In genomic region chr4:109156481-109157261, GRCm38 (mm10) we compare ENCODE assay signal across 8 mouse cellular contexts. TPM values are rescaled to one million over a fixed set of nuclear protein-coding genes. Genes with fewer than 3 reads are reported as not detected.
DNase-seq lines count a peak whose midpoint lies in the region; ATAC-seq and TF ChIP-seq lines count a peak whose summit lies in the region.

No protein-coding gene starts in this region.

- no peaks in the 10 kb centered on the region for H3K27me3 ChIP-seq in liver, adult 2 months (ENCODE audit: control insufficient read depth, insufficient read depth, low read length)
- no peaks in the 10 kb centered on the region for H3K27me3 ChIP-seq in embryonic facial prominence, embryonic 13.5 days
- no peaks in the 10 kb centered on the region for H3K27me3 ChIP-seq in heart, embryonic 16.5 days (ENCODE audit: control insufficient read depth, insufficient read depth, low read length)
- no peaks in the 10 kb centered on the region for H3K27me3 ChIP-seq in lung, postnatal 0 days (replicated peaks; ENCODE audit: insufficient read depth, low read length)

- no peak for TF ChIP-seq CTCF in liver, adult 2 months (IDR thresholded peaks at IDR 0.05; ENCODE audit: low read depth, low read length)
- TF ChIP-seq CTCF in lung, postnatal 0 days (IDR thresholded peaks at IDR 0.05), result no peak

- H3K4me2 ChIP-seq in embryonic facial prominence, embryonic 13.5 days, result peak overlapping the region; percentile 56
- peak overlapping the region; percentile 58 for H3K4me2 ChIP-seq in heart, embryonic 16.5 days (ENCODE audit: low read depth, low read length)
- peak overlapping the region; percentile 48 for H3K4me2 ChIP-seq in lung, postnatal 0 days (replicated peaks; ENCODE audit: low read depth, low read length)

- H3K9ac ChIP-seq in liver, adult 2 months (ENCODE audit: low read depth, low read length), result 0 out of 2 replicates have a peak overlapping the region, but pooled peaks have one; percentile 5
- H3K9ac ChIP-seq in embryonic facial prominence, embryonic 13.5 days, result peak overlapping the region; percentile 49; the same call in 1 of the 2 replicates
- peak overlapping the region; percentile 27 for H3K9ac ChIP-seq in heart, embryonic 16.5 days (ENCODE audit: low read length)
- no peak overlapping the region for H3K9ac ChIP-seq in lung, postnatal 0 days (replicated peaks; ENCODE audit: low read depth)

- H3K27ac ChIP-seq in liver, adult 2 months (replicated peaks; ENCODE audit: insufficient read depth, low read depth, low read length), result no peak overlapping the region
- peak overlapping the region; percentile 55 for H3K27ac ChIP-seq in embryonic facial prominence, embryonic 13.5 days
- no peak overlapping the region for H3K27ac ChIP-seq in heart, embryonic 16.5 days (ENCODE audit: low read length)
- peak overlapping the region; percentile 43 for H3K27ac ChIP-seq in lung, postnatal 0 days (ENCODE audit: low read length)

- no peaks in the 10 kb centered on the region for H3K79me2 ChIP-seq in liver, adult 2 months (ENCODE audit: control insufficient read depth, insufficient read depth, low read length)

- no peaks in the 10 kb centered on the region for H3K9me3 ChIP-seq in embryonic facial prominence, embryonic 13.5 days
- H3K9me3 ChIP-seq in heart, embryonic 16.5 days (replicated peaks; ENCODE audit: control insufficient read depth, low read length), result no peaks in the 10 kb centered on the region
- no peaks in the 10 kb centered on the region for H3K9me3 ChIP-seq in lung, postnatal 0 days (ENCODE audit: low read length)

- no peak for ATAC-seq in embryonic facial prominence, embryonic 13.5 days (ENCODE audit: insufficient number of reproducible peaks, insufficient read depth, low FRiP score, low TSS enrichment, low read depth)
- ATAC-seq in heart, embryonic 16.5 days (replicated peaks; ENCODE audit: extremely low read depth, insufficient read depth, low FRiP score), result peak; percentile 45; the same call in 1 of the 2 replicates
- ATAC-seq in lung, postnatal 0 days, result peak; percentile 67

- no peak for TF ChIP-seq POLR2A in liver, adult 2 months (IDR thresholded peaks at IDR 0.05; ENCODE audit: extremely low read depth, insufficient read depth, low read length)

- H3K4me3 ChIP-seq in liver, adult 2 months (ENCODE audit: insufficient read depth, low read depth, low read length), result peak overlapping the region; percentile 6; the same call in 1 of the 2 replicates
- H3K4me3 ChIP-seq in embryonic facial prominence, embryonic 13.5 days, result peak overlapping the region; percentile 21
- H3K4me3 ChIP-seq in heart, embryonic 16.5 days (ENCODE audit: low read length), result peak overlapping the region; percentile 33
- H3K4me3 ChIP-seq in lung, postnatal 0 days (ENCODE audit: low read depth, low read length), result no peak overlapping the region; the same call in 1 of the 2 replicates

- H3K4me1 ChIP-seq in liver, adult 2 months (ENCODE audit: control insufficient read depth, insufficient read depth, low read length), result peaks cover 7% of the 10 kb centered on the region
- peaks cover 16% of the 10 kb centered on the region for H3K4me1 ChIP-seq in embryonic facial prominence, embryonic 13.5 days
- peaks cover 9% of the 10 kb centered on the region for H3K4me1 ChIP-seq in heart, embryonic 16.5 days (ENCODE audit: control insufficient read depth, insufficient read depth, low read length)
- H3K4me1 ChIP-seq in lung, postnatal 0 days (ENCODE audit: insufficient read depth, low read depth, low read length), result no peaks in the 10 kb centered on the region

- DNase-seq in liver, adult 2 months (ENCODE audit: extremely low read depth, low read depth, low spot score), result peak; percentile 55
- DNase-seq in liver, result no peak
- peak; percentile 32 to 59 for DNase-seq in layer of hippocampus, adult 18-20 months (ENCODE audit: low spot score in 2 of 2)
- DNase-seq in lung, postnatal 0 days (ENCODE audit: low spot score), result peak; percentile 72
- peak; percentile 86 for DNase-seq in skeletal muscle tissue, adult 2 months (ENCODE audit: low read depth, low spot score)
- DNase-seq in spleen, adult 18-20 months, result no peak

- 27% methylated on average over 24 of the region's 24 CpGs for WGBS in liver, adult 2 months
- 28% methylated on average over 24 of the region's 24 CpGs for WGBS in embryonic facial prominence, embryonic 13.5 days
- 26% methylated on average over 24 of the region's 24 CpGs for WGBS in heart, embryonic 16.5 days
- 31% methylated on average over 24 of the region's 24 CpGs for WGBS in lung, postnatal 0 days

- peaks cover 4% of the 10 kb centered on the region; the same call in 1 of the 2 replicates for H3K36me3 ChIP-seq in liver, adult 2 months (ENCODE audit: control insufficient read depth, insufficient read depth, low read length)
- H3K36me3 ChIP-seq in embryonic facial prominence, embryonic 13.5 days, result no peaks in the 10 kb centered on the region
- no peaks in the 10 kb centered on the region for H3K36me3 ChIP-seq in heart, embryonic 16.5 days (ENCODE audit: control insufficient read depth, insufficient read depth)
- peaks cover 3% of the 10 kb centered on the region; the same call in 1 of the 2 replicates for H3K36me3 ChIP-seq in lung, postnatal 0 days (ENCODE audit: insufficient read depth, low read length)

- TF ChIP-seq EP300 in lung, postnatal 0 days (IDR thresholded peaks at IDR 0.05), result no peak

RNA-seq across cellular contexts. Expression of gene Osbpl9, which starts 45.4 kb away (rescaled TPM):
- total RNA-seq in liver, adult 2 months (2014; rRNA removed), result 116 and 128 TPM in 2 replicates
- 116 and 125 TPM in 2 replicates for polyA plus RNA-seq in liver, adult 2 months (2012; rRNA removed)
- polyA plus RNA-seq in embryonic facial prominence, embryonic 13.5 days (2015; fragmentation: Nextera tagmentation; extraction: Ambion mirVana), result 67.9 and 68.2 TPM in 2 replicates
- polyA plus RNA-seq in heart, embryonic 16.5 days (2015; fragmentation: Nextera tagmentation; extraction: Ambion mirVana), result 52.8 and 57.2 TPM in 2 replicates
- total RNA-seq in layer of hippocampus, adult 18-20 months (2021), result 10 to 100 TPM; 48.3 to 54.0 TPM
- polyA plus RNA-seq in lung, postnatal 0 days (2015; fragmentation: Nextera tagmentation; extraction: Ambion mirVana), result 98.5 and 115 TPM in 2 replicates

Comparison
In these comparisons a context has a peak if more than half of its experiments do, and no peak if none do; other contexts are left out.
1. DNase-seq: peak in liver, adult 2 months (single experiment), layer of hippocampus, adult 18-20 months (2 of 2), lung, postnatal 0 days (single experiment) and skeletal muscle tissue, adult 2 months (single experiment); none in liver (single experiment) and spleen, adult 18-20 months (0 of 2).
2. H3K27ac ChIP-seq: peak in embryonic facial prominence, embryonic 13.5 days (single experiment) and lung, postnatal 0 days (single experiment); none in liver, adult 2 months (single experiment) and heart, embryonic 16.5 days (single experiment).
3. Peak in every context shown above with its lines, with median percentiles within 50 percentile points of each other: H3K4me2 ChIP-seq.